Mouse (Mus musculus): Measurements from ENCODE around the gene Ifitm5. TPM values are rescaled to one million over a fixed set of nuclear protein-coding genes. Genes with fewer than 3 reads are reported as not detected.

Gene Ifitm5
- polyA plus RNA-seq, 1 experiment = 1.4 TPM

DNA sequence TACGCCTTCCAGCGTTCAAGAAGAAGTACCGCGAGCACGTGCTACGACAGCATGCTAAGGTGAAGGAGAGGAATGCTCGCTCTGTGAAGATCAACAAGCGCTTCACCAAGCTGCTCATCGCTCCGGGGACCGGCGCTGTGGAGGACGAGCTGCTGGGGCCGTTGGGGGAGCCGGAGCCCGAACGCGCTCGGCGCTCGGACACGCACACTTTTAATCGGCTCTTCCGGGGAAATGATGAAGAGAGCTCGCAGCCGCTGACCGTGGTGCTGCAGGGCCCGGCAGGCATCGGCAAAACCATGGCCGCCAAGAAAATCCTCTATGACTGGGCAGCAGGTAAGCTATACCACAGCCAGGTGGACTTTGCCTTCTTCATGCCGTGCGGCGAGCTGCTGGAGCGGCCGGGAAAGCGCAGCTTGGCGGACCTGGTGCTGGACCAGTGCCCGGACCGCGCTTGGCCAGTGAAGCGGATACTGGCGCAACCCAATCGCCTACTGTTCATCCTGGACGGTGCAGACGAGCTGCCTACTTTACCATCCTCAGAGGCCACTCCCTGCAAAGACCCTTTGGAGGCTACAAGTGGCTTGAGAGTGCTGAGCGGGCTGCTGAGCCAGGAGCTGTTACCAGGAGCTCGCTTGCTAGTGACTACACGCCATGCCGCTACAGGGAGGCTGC is 27.6 kb downstream of the Ifitm5 start:
- peaks cover 21% of the 10 kb centered on the region for H3K4me1 ChIP-seq (ENCODE audit: control insufficient read depth, insufficient read depth, low read length)
- peak; percentile 96 for DNase-seq
- TF ChIP-seq CTCF (conservative IDR thresholded peaks at IDR 0.05; ENCODE audit: insufficient read depth, insufficient read length, low read depth, low read length) (peak; percentile 31), POLR2A (IDR thresholded peaks at IDR 0.05; ENCODE audit: low read depth, low read length) (no peak)
- H3K4me3 ChIP-seq (ENCODE audit: insufficient read depth, low read depth, low read length) = peak overlapping the region; percentile 42
- under 1% methylated on average over 49 of the region's 49 CpGs for WGBS
- H3K36me3 ChIP-seq (ENCODE audit: control insufficient read depth, insufficient read depth, low read length) = no peaks in the 10 kb centered on the region
- peak overlapping the region; percentile 33 for H3K27ac ChIP-seq (ENCODE audit: insufficient read depth, low read depth, low read length)
- no peaks in the 10 kb centered on the region for H3K27me3 ChIP-seq (replicated peaks; ENCODE audit: control insufficient read depth, insufficient read depth, low read length)

DNA sequence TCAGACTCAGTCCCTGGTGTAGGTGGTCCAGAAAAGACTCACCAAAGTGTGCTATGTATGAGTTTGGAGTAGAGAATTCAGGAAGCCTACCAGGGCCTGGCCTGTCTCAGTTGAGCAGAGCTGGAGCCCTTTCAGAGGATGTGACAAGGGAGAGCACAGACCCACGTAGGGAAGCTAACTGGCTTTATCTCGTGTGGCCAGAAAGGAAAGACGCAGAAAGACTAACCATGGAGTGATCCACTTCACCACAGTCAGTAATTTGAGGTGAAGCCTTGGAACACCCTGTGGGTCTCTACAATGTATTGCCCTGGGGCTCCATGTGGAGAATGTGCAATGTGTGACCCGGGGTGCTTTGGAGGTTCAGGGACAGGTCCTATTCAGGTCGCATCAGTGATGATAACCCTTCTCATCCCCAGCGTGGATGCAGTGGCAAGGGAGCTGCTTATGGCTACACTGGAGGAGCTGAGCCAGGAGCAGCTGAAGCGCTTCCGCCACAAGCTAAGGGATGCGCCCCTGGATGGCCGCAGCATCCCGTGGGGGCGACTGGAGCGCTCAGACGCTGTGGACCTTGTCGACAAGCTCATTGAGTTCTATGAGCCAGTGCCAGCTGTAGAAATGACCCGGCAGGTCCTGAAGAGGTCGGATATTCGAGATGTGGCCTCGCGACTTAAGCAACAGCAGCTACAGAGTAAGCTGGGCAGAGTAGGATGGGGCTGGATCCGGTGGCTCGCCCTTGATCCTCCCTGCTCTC is 28.7 kb downstream of the Ifitm5 start:
- DNase-seq = peak; percentile 66
- Histone ChIP-seq H3K36me3 (ENCODE audit: control insufficient read depth, insufficient read depth, low read length) (no peaks in the 10 kb centered on the region), H3K4me3 (ENCODE audit: insufficient read depth, low read depth, low read length) (no peak overlapping the region), H3K27ac (ENCODE audit: insufficient read depth, low read depth, low read length) (no peak overlapping the region), H3K27me3 (replicated peaks; ENCODE audit: control insufficient read depth, insufficient read depth, low read length) (no peaks in the 10 kb centered on the region), H3K4me1 (ENCODE audit: control insufficient read depth, insufficient read depth, low read length) (peaks cover 18% of the 10 kb centered on the region)
- WGBS = 25% methylated on average over 22 of the region's 22 CpGs
- TF ChIP-seq CTCF (conservative IDR thresholded peaks at IDR 0.05; ENCODE audit: insufficient read depth, insufficient read length, low read depth, low read length) (no peak), POLR2A (IDR thresholded peaks at IDR 0.05; ENCODE audit: low read depth, low read length) (no peak)

- Histone ChIP-seq H3K4me3 (ENCODE audit: insufficient read depth, low read depth, low read length) (no peak within 1 kb of the TSS), H3K27me3 (replicated peaks; ENCODE audit: control insufficient read depth, insufficient read depth, low read length) (no peaks in the 10 kb centered on the region), H3K4me1 (ENCODE audit: control insufficient read depth, insufficient read depth, low read length) (peaks cover 13% of the 10 kb centered on the region), H3K36me3 (ENCODE audit: control insufficient read depth, insufficient read depth, low read length) (no peaks in the 10 kb centered on the region), H3K27ac (ENCODE audit: insufficient read depth, low read depth, low read length) (no peak within 1 kb of the TSS)
- TF ChIP-seq CTCF (conservative IDR thresholded peaks at IDR 0.05; ENCODE audit: insufficient read depth, insufficient read length, low read depth, low read length) (no peak), POLR2A (IDR thresholded peaks at IDR 0.05; ENCODE audit: low read depth, low read length) (no peak)
- DNase-seq = no peak
- 78% methylated on average over 8 of the region's 8 CpGs for whole genome bisulfite sequencing
These were observed 29.6 kb downstream of the Ifitm5 start, which contains the start of gene Nlrp6 for GRCm38 (mm10) chr7:140920418-140921029. TSS of gene Nlrp6 (plus strand) at chr7:140920902.

DNA sequence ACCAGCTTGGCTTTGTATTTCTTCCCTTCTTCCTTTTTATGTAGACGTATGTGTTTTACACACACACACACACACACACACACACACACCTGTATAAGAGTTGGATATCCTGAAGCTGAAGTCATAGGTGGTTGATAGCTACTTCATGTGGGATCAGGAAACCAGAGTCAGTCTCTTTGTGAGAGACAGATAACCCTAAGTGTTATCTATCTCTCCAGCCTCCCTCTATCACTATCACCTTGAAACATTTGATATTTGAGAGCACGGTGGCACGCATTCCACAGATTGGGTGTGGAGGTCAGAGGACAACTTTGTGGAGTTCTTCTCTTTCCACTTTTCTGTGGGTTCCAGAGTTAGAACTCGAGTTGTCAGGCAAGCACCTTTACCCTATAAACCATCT is 30.2 kb downstream of the Ifitm5 start:
- WGBS = 63% methylated on average over 4 of the region's 4 CpGs
- H3K27me3 ChIP-seq (replicated peaks; ENCODE audit: control insufficient read depth, insufficient read depth, low read length) = no peaks in the 10 kb centered on the region
- no peaks in the 10 kb centered on the region for H3K36me3 ChIP-seq (ENCODE audit: control insufficient read depth, insufficient read depth, low read length)
- H3K4me3 ChIP-seq (ENCODE audit: insufficient read depth, low read depth, low read length) = no peak overlapping the region
- DNase-seq = no peak
- H3K4me1 ChIP-seq (ENCODE audit: control insufficient read depth, insufficient read depth, low read length) = peaks cover 13% of the 10 kb centered on the region
- H3K27ac ChIP-seq (ENCODE audit: insufficient read depth, low read depth, low read length) = no peak overlapping the region
- TF ChIP-seq POLR2A (IDR thresholded peaks at IDR 0.05; ENCODE audit: low read depth, low read length) = no peak
- no peak for TF ChIP-seq CTCF (conservative IDR thresholded peaks at IDR 0.05; ENCODE audit: insufficient read depth, insufficient read length, low read depth, low read length)

GRCm38 (mm10) chr7:140914031-140914690 is 35.9 kb downstream of the Ifitm5 start:
- H3K4me3 ChIP-seq (ENCODE audit: insufficient read depth, low read depth, low read length) = no peak overlapping the region
- H3K4me1 ChIP-seq (ENCODE audit: control insufficient read depth, insufficient read depth, low read length) = peaks cover 12% of the 10 kb centered on the region; the same call in 1 of the 2 replicates
- no peaks in the 10 kb centered on the region for H3K36me3 ChIP-seq (ENCODE audit: control insufficient read depth, insufficient read depth, low read length)
- H3K27ac ChIP-seq (ENCODE audit: insufficient read depth, low read depth, low read length) = peak overlapping the region; percentile 90
- 61% methylated on average over 8 of the region's 8 CpGs for WGBS
- DNase-seq = peak; percentile 91
- H3K27me3 ChIP-seq (replicated peaks; ENCODE audit: control insufficient read depth, insufficient read depth, low read length) = no peaks in the 10 kb centered on the region
- TF ChIP-seq CTCF (conservative IDR thresholded peaks at IDR 0.05; ENCODE audit: insufficient read depth, insufficient read length, low read depth, low read length) (no peak), POLR2A (IDR thresholded peaks at IDR 0.05; ENCODE audit: low read depth, low read length) (no peak)

- H3K4me3 ChIP-seq (ENCODE audit: insufficient read depth, low read depth, low read length) = no peak overlapping the region
- H3K4me1 ChIP-seq (ENCODE audit: control insufficient read depth, insufficient read depth, low read length) = peaks cover 12% of the 10 kb centered on the region; the same call in 1 of the 2 replicates
- H3K27me3 ChIP-seq (replicated peaks; ENCODE audit: control insufficient read depth, insufficient read depth, low read length) = no peaks in the 10 kb centered on the region
- WGBS = 28% methylated on average over 5 of the region's 5 CpGs
- H3K36me3 ChIP-seq (ENCODE audit: control insufficient read depth, insufficient read depth, low read length) = no peaks in the 10 kb centered on the region
- peak overlapping the region; percentile 77 for H3K27ac ChIP-seq (ENCODE audit: insufficient read depth, low read depth, low read length)
- DNase-seq = peak; percentile 88
- TF ChIP-seq CTCF (conservative IDR thresholded peaks at IDR 0.05; ENCODE audit: insufficient read depth, insufficient read length, low read depth, low read length) (no peak), POLR2A (IDR thresholded peaks at IDR 0.05; ENCODE audit: low read depth, low read length) (no peak)
These were observed 37.1 kb downstream of the Ifitm5 start for GRCm38 (mm10) chr7:140912846-140913482.

All from kidney, adult 2 months (tissue).